Mouse (Mus musculus) liver, postnatal 0 days (tissue): Measurements from ENCODE around the gene Il11ra1. TPM values are rescaled to one million over a fixed set of nuclear protein-coding genes. Genes with fewer than 3 reads are reported as not detected.
A peak's percentile ranks its signal among the peaks of the same experiment; 100 is the strongest.

Experiments used
- ATAC-seq: fragments of 200-750 bp; cut with Nextera tagmentation; 2 replicates; pipeline ENCODE4 v1.8.0; 2017; ENCODE audit warnings: mild to moderate bottlenecking, moderate library complexity
- DNase-seq: peaks from one replicate; pipeline ENCODE4 v3.0.0-alpha.2; 2016
- H3K27ac ChIP-seq: fragments of 300-500 bp; sonication (generic); 2 replicates; pipeline ENCODE4 v1.5.1; 2014; ENCODE audit warnings: antibody characterized with exemption, moderate library complexity, mild to moderate bottlenecking, low read depth
- H3K27me3 ChIP-seq: fragments of 300-500 bp; sonication (generic); 2 replicates; pipeline ENCODE4 v1.6.1; 2014; ENCODE audit warnings: low read length, control low read depth, mixed read lengths; ENCODE audit not compliant: insufficient read depth
- H3K36me3 ChIP-seq: fragments of 300-500 bp; sonication (generic); replicated peaks from 2 replicates; pipeline ENCODE4 v1.6.1; 2014; ENCODE audit warnings: mild to moderate bottlenecking, control low read depth, low read length, moderate library complexity, mixed read lengths; ENCODE audit not compliant: insufficient read depth
- H3K4me1 ChIP-seq: fragments of 300-500 bp; sonication (generic); 2 replicates; pipeline ENCODE4 v1.6.1; 2014; ENCODE audit warnings: antibody characterized with exemption, mild to moderate bottlenecking, control low read depth; ENCODE audit not compliant: insufficient read depth
- H3K4me2 ChIP-seq: fragments of 300-500 bp; sonication (generic); 2 replicates; pipeline ENCODE4 v1.6.1; 2014; ENCODE audit warnings: low read depth, mild to moderate bottlenecking, low read length, moderate library complexity, mixed read lengths
- H3K4me3 ChIP-seq: fragments of 300-500 bp; sonication (generic); 2 replicates; pipeline ENCODE4 v1.5.1; 2014; ENCODE audit warnings: low read depth, low read length
- H3K9ac ChIP-seq: fragments of 300-500 bp; sonication (generic); replicated peaks from 2 replicates; pipeline ENCODE4 v1.6.1; 2014; ENCODE audit warnings: mild to moderate bottlenecking, moderate library complexity
- H3K9me3 ChIP-seq: fragments of 300-500 bp; sonication (generic); 2 replicates; pipeline ENCODE4 v1.6.1; 2016; ENCODE audit warnings: mild to moderate bottlenecking, control low read depth, low read length, mixed read lengths
- CTCF ChIP-seq: sonication (generic); IDR thresholded peaks from 2 replicates; pipeline ENCODE4 v1.5.1; 2016; ENCODE audit warnings: antibody characterized with exemption, low read depth
- EP300 ChIP-seq: IDR thresholded peaks from 2 replicates; pipeline ENCODE4 v1.6.1; 2016; ENCODE audit warnings: antibody characterized with exemption, low read depth, mild to moderate bottlenecking
- WGBS: fragments of 180-500 bp; shearing (Covaris S2); extraction: QIAGEN DNeasy Blood & Tissue Kit; methylation state at CpG from one replicate; pipeline ENCODE4 v1.1.7; 2014; ENCODE audit not compliant: insufficient replicate concordance; 5-methylcytosine and 5-hydroxymethylcytosine counted together
- polyA plus RNA-seq: library from polyadenylated mRNA; unstranded; fragments of >200 nt; fragmentation: Nextera tagmentation; extraction: Ambion mirVana; gene quantifications from 2 replicates; pipeline ENCODE4 v1.2.1, GENCODE M21; 2015

The Il11ra1 gene
- polyA plus RNA-seq, 1 experiment from 2014 or later: 28.5 TPM

- peaks cover 15% of the 10 kb centered on the region for H3K4me1 ChIP-seq
- DNase-seq (peak; percentile 23), ATAC-seq (peak; percentile 18)
- H3K4me3 ChIP-seq: peak overlapping the region; percentile 74
- H3K9ac ChIP-seq: peak overlapping the region; percentile 83
- H3K9me3 ChIP-seq: no peaks in the 10 kb centered on the region
- WGBS: 45% methylated on average over 31 of the region's 31 CpGs
- peak overlapping the region; percentile 96 for H3K4me2 ChIP-seq
- no peak for TF ChIP-seq CTCF
- no peak for TF ChIP-seq EP300
- peaks cover 7% of the 10 kb centered on the region; the same call in 1 of the 2 replicates for H3K27me3 ChIP-seq
- peak overlapping the region; percentile 61 for H3K27ac ChIP-seq
- H3K36me3 ChIP-seq: peaks cover 9% of the 10 kb centered on the region; the same call in 1 of the 2 replicates
Observed at GRCm38 (mm10) chr4:41712421-41713196, 12.8 kb downstream of the Il11ra1 start.

- Histone ChIP-seq H3K9me3 (no peaks in the 10 kb centered on the region), H3K27me3 (no peaks in the 10 kb centered on the region), H3K4me2 (peak within 1 kb of the TSS; percentile 96), H3K9ac (peak within 1 kb of the TSS; percentile 83), H3K4me3 (peak within 1 kb of the TSS; percentile 74), H3K4me1 (peaks cover 15% of the 10 kb centered on the region), H3K36me3 (peaks cover 17% of the 10 kb centered on the region), H3K27ac (peak within 1 kb of the TSS; percentile 61)
- 0% methylated on average over 61 of the region's 61 CpGs for WGBS
- TF ChIP-seq EP300 (no peak), CTCF (peak; percentile 34)
- ATAC-seq: peak; percentile 88
- peak; percentile 93 for DNase-seq
Observed at GRCm38 (mm10) chr4:41713197-41714067, 13.6 kb downstream of the Il11ra1 start, which contains the start of gene Rpp25l. Gene Rpp25l, minus strand, starts transcription at chr4:41713534.

DNA sequence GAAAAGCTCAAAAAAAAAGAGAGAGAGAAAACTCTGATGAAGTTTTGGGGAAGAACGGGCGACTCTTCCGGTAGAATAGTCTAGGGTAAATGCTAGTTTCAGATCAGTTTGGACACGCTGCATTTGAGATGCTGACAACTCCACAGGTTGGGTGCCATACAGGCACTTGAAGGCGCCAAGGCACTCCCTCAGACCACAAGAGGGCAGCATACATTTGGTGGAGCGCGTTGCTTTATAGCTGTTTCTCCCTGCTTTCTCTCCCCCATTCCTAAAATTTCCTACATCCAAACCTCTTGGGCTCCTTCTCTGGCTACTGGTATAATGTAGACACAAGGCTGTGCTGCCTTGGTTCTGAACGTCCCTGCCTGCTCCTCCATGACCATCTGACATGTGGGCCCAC lies 14.5 kb downstream of the Il11ra1 start:
- H3K36me3 ChIP-seq: peaks cover 26% of the 10 kb centered on the region
- no peak overlapping the region for H3K4me3 ChIP-seq
- WGBS: 17% methylated on average over 8 of the region's 8 CpGs
- H3K9me3 ChIP-seq: no peaks in the 10 kb centered on the region
- DNase-seq (peak; percentile 60), ATAC-seq (no peak)
- TF ChIP-seq CTCF (peak; percentile 85), EP300 (no peak)
- peak overlapping the region; percentile 96 for H3K4me2 ChIP-seq
- no peak overlapping the region for H3K9ac ChIP-seq
- no peak overlapping the region for H3K27ac ChIP-seq
- no peaks in the 10 kb centered on the region for H3K27me3 ChIP-seq
- peaks cover 15% of the 10 kb centered on the region for H3K4me1 ChIP-seq

- Histone ChIP-seq H3K9me3 (no peaks in the 10 kb centered on the region), H3K36me3 (peaks cover 30% of the 10 kb centered on the region)
- 70% methylated on average over 8 of the region's 8 CpGs for WGBS
Observed at GRCm38 (mm10) chr4:41715082-41715481, 15.3 kb downstream of the Il11ra1 start.

DNA sequence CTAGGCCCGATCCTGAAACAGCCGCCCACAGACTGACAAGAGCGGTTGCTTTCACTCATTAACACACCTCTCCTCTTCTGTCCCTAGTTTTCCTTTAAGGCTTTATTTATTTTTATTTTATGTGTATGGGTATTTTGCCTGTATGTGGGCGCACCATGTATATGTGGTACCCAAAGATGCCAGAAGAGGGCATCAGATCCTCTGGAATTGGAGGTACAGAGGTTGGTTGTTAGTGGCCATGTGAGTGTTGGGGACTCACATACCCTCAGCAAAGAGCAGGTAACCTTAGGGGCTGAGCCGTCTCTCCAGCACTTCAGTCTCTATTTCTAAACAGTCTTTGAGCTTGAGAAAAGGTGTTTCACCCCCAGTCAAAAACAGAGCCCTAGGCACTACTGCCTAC lies 15.8 kb downstream of the Il11ra1 start:
- no peaks in the 10 kb centered on the region for H3K9me3 ChIP-seq
- H3K4me2 ChIP-seq: no peak overlapping the region
- peaks cover 30% of the 10 kb centered on the region for H3K36me3 ChIP-seq
- H3K9ac ChIP-seq: no peak overlapping the region
- peaks cover 15% of the 10 kb centered on the region for H3K4me1 ChIP-seq
- no peak for DNase-seq
- ATAC-seq: no peak
- WGBS: 72% methylated on average over 5 of the region's 5 CpGs
- H3K27ac ChIP-seq: no peak overlapping the region
- H3K4me3 ChIP-seq: no peak overlapping the region
- TF ChIP-seq EP300 (no peak), CTCF (peak; percentile 67)
- no peaks in the 10 kb centered on the region for H3K27me3 ChIP-seq

More at GRCm38 (mm10) chr4:41715082-41715481, 15.3 kb downstream of the Il11ra1 start:
- Histone ChIP-seq H3K27me3 (no peaks in the 10 kb centered on the region), H3K4me2 (no peak overlapping the region), H3K4me1 (peaks cover 15% of the 10 kb centered on the region), H3K9ac (no peak overlapping the region), H3K4me3 (no peak overlapping the region), H3K27ac (no peak overlapping the region)
- no peak for ATAC-seq
- TF ChIP-seq CTCF: no peak
- no peak for DNase-seq

DNA sequence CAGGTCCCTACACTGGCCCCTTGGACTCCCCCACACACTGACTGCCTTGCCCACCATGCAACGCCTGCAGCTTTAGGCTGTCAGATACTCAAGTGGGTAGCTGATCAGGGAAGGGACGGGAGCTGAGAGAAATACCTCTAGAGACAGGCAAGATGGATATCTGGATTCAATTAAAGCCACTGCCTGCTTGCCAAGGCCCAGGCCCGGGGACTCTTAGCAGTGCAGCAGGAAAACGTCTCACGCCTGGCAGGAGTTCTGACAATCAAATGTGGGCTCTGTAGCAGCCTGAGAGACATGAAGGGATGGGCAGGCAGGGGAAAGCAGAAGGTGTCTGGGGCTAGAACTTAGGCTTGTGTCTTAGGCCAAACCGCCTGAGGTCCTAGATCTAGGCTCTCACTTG lies 17.0 kb downstream of the Il11ra1 start:
- Histone ChIP-seq H3K27ac (no peak overlapping the region), H3K9me3 (no peaks in the 10 kb centered on the region), H3K36me3 (peaks cover 30% of the 10 kb centered on the region), H3K27me3 (no peaks in the 10 kb centered on the region), H3K4me1 (peaks cover 19% of the 10 kb centered on the region), H3K4me3 (no peak overlapping the region), H3K9ac (no peak overlapping the region), H3K4me2 (no peak overlapping the region)
- no peak for ATAC-seq
- WGBS: 83% methylated on average over 6 of the region's 6 CpGs
- TF ChIP-seq EP300: no peak
- no peak for TF ChIP-seq CTCF
- no peak for DNase-seq
